Mouse (Mus musculus): ENCODE results near the gene Sh3bp1.

DNA sequence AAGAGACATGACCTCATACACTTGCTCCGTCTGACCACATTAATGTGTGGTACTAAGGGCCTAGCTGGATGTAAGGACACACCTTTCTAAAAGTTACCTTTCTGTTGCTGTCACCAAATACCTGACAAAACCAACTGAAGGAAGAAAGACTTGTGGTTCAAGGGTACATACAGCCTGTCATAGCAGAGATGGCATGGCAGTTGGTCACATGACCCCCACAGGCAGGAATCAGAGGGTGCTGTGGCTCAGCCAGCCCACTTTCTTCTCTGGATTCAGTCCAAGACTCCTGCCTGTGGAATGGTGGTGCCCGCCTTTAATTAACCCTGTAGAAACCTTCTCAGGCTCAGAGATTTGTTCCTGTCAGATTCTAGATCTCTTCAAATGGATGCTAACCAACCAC lies 36.4 kb upstream of the Sh3bp1 start:
- TF ChIP-seq CHD2 (IDR thresholded peaks at IDR 0.05; ENCODE audit: low read depth, low read length) (no peak), ZNF384 (IDR thresholded peaks at IDR 0.05; ENCODE audit: low read depth, low read length) (no peak), ZC3H11A (IDR thresholded peaks at IDR 0.05; ENCODE audit: borderline replicate concordance, low read depth, low read length) (no peak)

Measured in ES-E14 (cell line).